Mouse (Mus musculus) 3134 (cell line): Measurements from ENCODE around the gene Ccz1.
"Not testable (repeated sequence)": the region's sequence is repeated elsewhere in the genome, so short reads cannot be mapped to it uniquely, and the experiment has no call there.

Experiments used
- DNase-seq: peaks from one replicate; pipeline ENCODE4 v3.0.0-alpha.2; 2011; ENCODE audit warnings: low spot score; ENCODE audit not compliant: insufficient read length; ENCODE audit errors: extremely low read depth

Gene Ccz1

GRCm38 (mm10) chr5:144014551-144015311 lies at the start of gene Ccz1:
TSS of gene Ccz1 (minus strand) at chr5:144014877.
- DNase-seq, result peak; percentile 81

GRCm38 (mm10) chr5:144064093-144064492 lies 49.4 kb upstream of the Ccz1 start:
- DNase-seq, result no peak

GRCm38 (mm10) chr5:144054340-144054739 lies 39.7 kb upstream of the Ccz1 start:
- no peak for DNase-seq

GRCm38 (mm10) chr5:144053450-144053849 lies 38.8 kb upstream of the Ccz1 start:
- DNase-seq, result no peak

GRCm38 (mm10) chr5:144051268-144051667 lies 36.6 kb upstream of the Ccz1 start:
- no peak for DNase-seq

- no peak for DNase-seq
Measured at GRCm38 (mm10) chr5:144049881-144050280, 35.2 kb upstream of the Ccz1 start.

GRCm38 (mm10) chr5:144047324-144047723 lies 32.6 kb upstream of the Ccz1 start:
- no peak for DNase-seq

GRCm38 (mm10) chr5:144043166-144043565 lies 28.5 kb upstream of the Ccz1 start:
- DNase-seq, result no peak

- peak; percentile 34 for DNase-seq
Measured at GRCm38 (mm10) chr5:144040720-144041364, 26.2 kb upstream of the Ccz1 start.

GRCm38 (mm10) chr5:144039886-144040285 lies 25.2 kb upstream of the Ccz1 start:
- no peak for DNase-seq

GRCm38 (mm10) chr5:144039156-144039675 lies 24.5 kb upstream of the Ccz1 start:
- no peak for DNase-seq

- DNase-seq, result no peak
Measured at GRCm38 (mm10) chr5:144036952-144037351, 22.3 kb upstream of the Ccz1 start.

GRCm38 (mm10) chr5:144034567-144034966 lies 19.9 kb upstream of the Ccz1 start:
- DNase-seq, result no peak

GRCm38 (mm10) chr5:144032491-144032890 lies 17.8 kb upstream of the Ccz1 start:
- DNase-seq, result no peak

- no peak for DNase-seq
Measured at GRCm38 (mm10) chr5:144026620-144027263, 12.1 kb upstream of the Ccz1 start, which contains the start of gene Ocm. TSS of gene Ocm (minus strand) at chr5:144026670.

GRCm38 (mm10) chr5:144015845-144016244 lies 1.2 kb upstream of the Ccz1 start:
- DNase-seq, result no peak

GRCm38 (mm10) chr5:144015312-144015650 lies 604 bp upstream of the Ccz1 start:
- no peak for DNase-seq

GRCm38 (mm10) chr5:144013366-144014134 lies 1.1 kb downstream of the Ccz1 start:
- DNase-seq, result not testable (repeated sequence)

- no peak for DNase-seq
Measured at GRCm38 (mm10) chr5:144002461-144003192, 12.1 kb downstream of the Ccz1 start.

- no peak for DNase-seq
Measured at GRCm38 (mm10) chr5:143999409-143999808, 15.3 kb downstream of the Ccz1 start.
